Mouse (Mus musculus): Measurements from ENCODE around the gene Cnn1. TPM values are rescaled to one million over a fixed set of nuclear protein-coding genes. Genes with fewer than 3 reads are reported as not detected.
"Not testable (repeated sequence)": the region's sequence is repeated elsewhere in the genome, so short reads cannot be mapped to it uniquely, and the experiment has no call there.

Gene Cnn1
- polyA plus RNA-seq, 1 experiment from 2014 or later: 49.9 TPM

GRCm38 (mm10) chr9:22150249-22150693 lies 51.3 kb downstream of the Cnn1 start:
- H3K4me1 ChIP-seq (ENCODE audit: insufficient read depth, low read length); ATAC-seq (ENCODE audit: low FRiP score, low TSS enrichment); H3K4me2 ChIP-seq (replicated peaks; ENCODE audit: low read depth, low read length); H3K4me3 ChIP-seq (ENCODE audit: low read length); H3K27ac ChIP-seq (ENCODE audit: low read length); H3K27me3 ChIP-seq (ENCODE audit: insufficient read depth, low read length); H3K9ac ChIP-seq (replicated peaks; ENCODE audit: low read length); H3K36me3 ChIP-seq (ENCODE audit: insufficient read depth, low read length); H3K9me3 ChIP-seq (ENCODE audit: low read length): not testable (repeated sequence)
- WGBS: 90% methylated on average over 7 of the region's 7 CpGs

- Histone ChIP-seq H3K9ac (replicated peaks; ENCODE audit: low read length) (no peak overlapping the region), H3K4me2 (replicated peaks; ENCODE audit: low read depth, low read length) (no peak overlapping the region), H3K9me3 (ENCODE audit: low read length) (peaks cover 9% of the 10 kb centered on the region), H3K27me3 (ENCODE audit: insufficient read depth, low read length) (no peaks in the 10 kb centered on the region), H3K4me1 (ENCODE audit: insufficient read depth, low read length) (peaks cover 5% of the 10 kb centered on the region; the same call in 1 of the 2 replicates), H3K27ac (ENCODE audit: low read length) (no peak overlapping the region), H3K4me3 (ENCODE audit: low read length) (no peak overlapping the region), H3K36me3 (ENCODE audit: insufficient read depth, low read length) (no peaks in the 10 kb centered on the region)
- no peak for ATAC-seq (ENCODE audit: low FRiP score, low TSS enrichment)
- WGBS: 81% methylated on average over 2 of the region's 2 CpGs
These were observed 51.9 kb downstream of the Cnn1 start for GRCm38 (mm10) chr9:22150946-22151345.

GRCm38 (mm10) chr9:22153810-22154209 lies 54.8 kb downstream of the Cnn1 start:
- Histone ChIP-seq H3K4me1 (ENCODE audit: insufficient read depth, low read length) (peaks cover 9% of the 10 kb centered on the region; the same call in 1 of the 2 replicates), H3K4me3 (ENCODE audit: low read length) (no peak overlapping the region), H3K9me3 (ENCODE audit: low read length) (no peaks in the 10 kb centered on the region), H3K4me2 (replicated peaks; ENCODE audit: low read depth, low read length) (no peak overlapping the region), H3K27me3 (ENCODE audit: insufficient read depth, low read length) (no peaks in the 10 kb centered on the region), H3K9ac (replicated peaks; ENCODE audit: low read length) (no peak overlapping the region), H3K36me3 (ENCODE audit: insufficient read depth, low read length) (peaks cover 3% of the 10 kb centered on the region; the same call in 1 of the 2 replicates), H3K27ac (ENCODE audit: low read length) (no peak overlapping the region)
- WGBS: 90% methylated on average over 3 of the region's 3 CpGs
- ATAC-seq (ENCODE audit: low FRiP score, low TSS enrichment): no peak

- no peaks in the 10 kb centered on the region for H3K9me3 ChIP-seq (ENCODE audit: low read length)
- H3K4me1 ChIP-seq (ENCODE audit: insufficient read depth, low read length): peaks cover 9% of the 10 kb centered on the region; the same call in 1 of the 2 replicates
- peak; percentile 32 for ATAC-seq (ENCODE audit: low FRiP score, low TSS enrichment)
- no peak overlapping the region; the same call in 1 of the 2 replicates for H3K9ac ChIP-seq (replicated peaks; ENCODE audit: low read length)
- 22% methylated on average over 10 of the region's 10 CpGs for WGBS
- H3K36me3 ChIP-seq (ENCODE audit: insufficient read depth, low read length): peaks cover 3% of the 10 kb centered on the region; the same call in 1 of the 2 replicates
- peak overlapping the region; percentile 17 for H3K4me3 ChIP-seq (ENCODE audit: low read length)
- H3K4me2 ChIP-seq (replicated peaks; ENCODE audit: low read depth, low read length): peak overlapping the region; percentile 39
- H3K27ac ChIP-seq (ENCODE audit: low read length): no peak overlapping the region
- no peaks in the 10 kb centered on the region for H3K27me3 ChIP-seq (ENCODE audit: insufficient read depth, low read length)
These were observed 56.6 kb downstream of the Cnn1 start for GRCm38 (mm10) chr9:22155614-22156013.

- peak within 1 kb of the TSS; percentile 78 for H3K4me2 ChIP-seq (replicated peaks; ENCODE audit: low read depth, low read length)
- H3K9ac ChIP-seq (replicated peaks; ENCODE audit: low read length): peak within 1 kb of the TSS; percentile 89
- no peaks in the 10 kb centered on the region for H3K27me3 ChIP-seq (ENCODE audit: insufficient read depth, low read length)
- peaks cover 9% of the 10 kb centered on the region; the same call in 1 of the 2 replicates for H3K4me1 ChIP-seq (ENCODE audit: insufficient read depth, low read length)
- H3K4me3 ChIP-seq (ENCODE audit: low read length): peak within 1 kb of the TSS; percentile 81
- H3K9me3 ChIP-seq (ENCODE audit: low read length): no peaks in the 10 kb centered on the region
- H3K36me3 ChIP-seq (ENCODE audit: insufficient read depth, low read length): peaks cover 3% of the 10 kb centered on the region; the same call in 1 of the 2 replicates
- under 1% methylated on average over 65 of the region's 65 CpGs for WGBS
- peak within 1 kb of the TSS; percentile 93 for H3K27ac ChIP-seq (ENCODE audit: low read length)
- peak; percentile 97 for ATAC-seq (ENCODE audit: low FRiP score, low TSS enrichment)
These were observed 57.7 kb downstream of the Cnn1 start, which contains the start of gene Pigyl for GRCm38 (mm10) chr9:22156497-22157245. Gene Pigyl (plus strand): TSS chr9:22156846.

GRCm38 (mm10) chr9:22157516-22158265 lies 58.7 kb downstream of the Cnn1 start:
- 65% methylated on average over 34 of the region's 34 CpGs for WGBS
- H3K4me2 ChIP-seq (replicated peaks; ENCODE audit: low read depth, low read length): peak overlapping the region; percentile 78
- H3K4me3 ChIP-seq (ENCODE audit: low read length): peak overlapping the region; percentile 81
- no peaks in the 10 kb centered on the region for H3K27me3 ChIP-seq (ENCODE audit: insufficient read depth, low read length)
- H3K36me3 ChIP-seq (ENCODE audit: insufficient read depth, low read length): peaks cover 3% of the 10 kb centered on the region; the same call in 1 of the 2 replicates
- H3K4me1 ChIP-seq (ENCODE audit: insufficient read depth, low read length): peaks cover 9% of the 10 kb centered on the region; the same call in 1 of the 2 replicates
- no peak for ATAC-seq (ENCODE audit: low FRiP score, low TSS enrichment)
- H3K27ac ChIP-seq (ENCODE audit: low read length): no peak overlapping the region
- H3K9ac ChIP-seq (replicated peaks; ENCODE audit: low read length): peak overlapping the region; percentile 89
- no peaks in the 10 kb centered on the region for H3K9me3 ChIP-seq (ENCODE audit: low read length)

Small RNA genes within 50 kb of the gene (microRNA-seq; reads per million reads assigned to microRNA genes)
- not detected for gene Mir7084

Other genes starting within 250 kb of the Cnn1 start
- 46.8 and 47.1 TPM in 2 replicates for gene Dock6, start 246.6 kb upstream of the Cnn1 start, polyA plus RNA-seq (2015; fragmentation: Nextera tagmentation; extraction: Ambion mirVana)
- 14.2 and 14.4 TPM in 2 replicates for gene Rab3d, start 181.0 kb upstream of the Cnn1 start, polyA plus RNA-seq (2015; fragmentation: Nextera tagmentation; extraction: Ambion mirVana)
- gene Ccdc159, start 171.7 kb upstream of the Cnn1 start, polyA plus RNA-seq (2015; fragmentation: Nextera tagmentation; extraction: Ambion mirVana): 5.4 and 6.0 TPM in 2 replicates
- 70.3 and 75.4 TPM in 2 replicates for gene Tmem205, start 171.7 kb upstream of the Cnn1 start, polyA plus RNA-seq (2015; fragmentation: Nextera tagmentation; extraction: Ambion mirVana)
- gene Plppr2, start 162.2 kb upstream of the Cnn1 start, polyA plus RNA-seq (2015; fragmentation: Nextera tagmentation; extraction: Ambion mirVana): 10.4 and 10.7 TPM in 2 replicates
- 9.0 TPM in 2 replicates for gene Swsap1, start 143.5 kb upstream of the Cnn1 start, polyA plus RNA-seq (2015; fragmentation: Nextera tagmentation; extraction: Ambion mirVana)
- gene Epor, start 135.7 kb upstream of the Cnn1 start, polyA plus RNA-seq (2015; fragmentation: Nextera tagmentation; extraction: Ambion mirVana): 11.8 and 15.7 TPM in 2 replicates
- gene Rgl3, start 109.8 kb upstream of the Cnn1 start, polyA plus RNA-seq (2015; fragmentation: Nextera tagmentation; extraction: Ambion mirVana): 33.9 and 34.2 TPM in 2 replicates
- 1.9 TPM in 2 replicates for gene Ccdc151, start 96.6 kb upstream of the Cnn1 start, polyA plus RNA-seq (2015; fragmentation: Nextera tagmentation; extraction: Ambion mirVana)
- gene Prkcsh, start 96.4 kb upstream of the Cnn1 start, polyA plus RNA-seq (2015; fragmentation: Nextera tagmentation; extraction: Ambion mirVana): 157 and 161 TPM in 2 replicates
- 0.10 and 0.37 TPM in 2 replicates for gene Elavl3, start 47.2 kb upstream of the Cnn1 start, polyA plus RNA-seq (2015; fragmentation: Nextera tagmentation; extraction: Ambion mirVana)
- not detected in 2 replicates for gene Gm49318, start 28.0 kb upstream of the Cnn1 start, polyA plus RNA-seq (2015; fragmentation: Nextera tagmentation; extraction: Ambion mirVana)
- 11.6 and 14.2 TPM in 2 replicates for gene Zfp653, start 27.8 kb upstream of the Cnn1 start, polyA plus RNA-seq (2015; fragmentation: Nextera tagmentation; extraction: Ambion mirVana)
- gene Ecsit, start 13.8 kb upstream of the Cnn1 start, polyA plus RNA-seq (2015; fragmentation: Nextera tagmentation; extraction: Ambion mirVana): 54.4 and 62.7 TPM in 2 replicates
- gene Elof1, start 18.0 kb downstream of the Cnn1 start, polyA plus RNA-seq (2015; fragmentation: Nextera tagmentation; extraction: Ambion mirVana): 195 and 203 TPM in 2 replicates
- 5.8 and 6.7 TPM in 2 replicates for gene Acp5, start 36.5 kb downstream of the Cnn1 start, polyA plus RNA-seq (2015; fragmentation: Nextera tagmentation; extraction: Ambion mirVana)
- gene Pigyl, start 57.6 kb downstream of the Cnn1 start, polyA plus RNA-seq (2015; fragmentation: Nextera tagmentation; extraction: Ambion mirVana): 70.2 and 72.4 TPM in 2 replicates
- gene Zfp872, start 88.9 kb downstream of the Cnn1 start, polyA plus RNA-seq (2015; fragmentation: Nextera tagmentation; extraction: Ambion mirVana): 0.20 and 0.32 TPM in 2 replicates
- 20.0 and 21.7 TPM in 2 replicates for gene Zfp809, start 126.5 kb downstream of the Cnn1 start, polyA plus RNA-seq (2015; fragmentation: Nextera tagmentation; extraction: Ambion mirVana)
- gene Zfp599, start 160.7 kb downstream of the Cnn1 start, polyA plus RNA-seq (2015; fragmentation: Nextera tagmentation; extraction: Ambion mirVana): 4.9 and 5.2 TPM in 2 replicates
- 20.7 and 23.0 TPM in 2 replicates for gene Zfp810, start 208.4 kb downstream of the Cnn1 start, polyA plus RNA-seq (2015; fragmentation: Nextera tagmentation; extraction: Ambion mirVana)